Mouse (Mus musculus): ENCODE measurements around the gene Fam126b.

- TF ChIP-seq CTCF (IDR thresholded peaks at IDR 0.05; ENCODE audit: low read depth) (no peak), EP300 (IDR thresholded peaks at IDR 0.05; ENCODE audit: low read depth) (no peak)
Observed at GRCm38 (mm10) chr1:58617978-58618668, 32.0 kb upstream of the Fam126b start.
